Mouse (Mus musculus): ENCODE data around the gene Ctf2. TPM values are rescaled to one million over a fixed set of nuclear protein-coding genes. Genes with fewer than 3 reads are reported as not detected.

Gene Ctf2
- polyA plus RNA-seq, 1 experiment from 2014 or later = 0.12 TPM

DNA sequence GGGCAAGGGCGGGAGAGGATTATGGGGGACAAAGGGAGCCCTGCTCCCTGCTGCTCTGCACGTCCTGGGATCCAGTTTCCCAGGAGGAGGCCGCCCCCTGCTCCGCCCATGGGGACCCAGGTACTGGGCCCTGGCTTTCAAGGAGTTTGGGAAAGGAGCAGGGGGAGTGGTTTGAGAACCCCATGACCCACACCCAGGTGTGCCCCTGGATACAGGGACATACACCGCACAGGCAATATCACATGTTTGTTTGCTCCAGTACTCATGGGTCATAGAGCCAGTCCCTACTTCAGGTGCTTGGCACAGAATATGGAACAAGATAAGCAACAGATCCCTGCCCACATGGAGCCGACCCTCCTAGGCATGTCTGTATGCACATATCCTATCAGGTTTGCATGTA is 6.0 kb downstream of the Ctf2 start:
- Histone ChIP-seq H3K27me3 (replicated peaks; ENCODE audit: control insufficient read depth, insufficient read depth, low read length) (no peaks in the 10 kb centered on the region), H3K9ac (ENCODE audit: low read depth, low read length) (no peak overlapping the region), H3K9me3 (ENCODE audit: control insufficient read depth, low read length) (no peaks in the 10 kb centered on the region), H3K36me3 (ENCODE audit: control insufficient read depth, insufficient read depth, low read length) (no peaks in the 10 kb centered on the region), H3K4me2 (ENCODE audit: low read depth, low read length) (no peak overlapping the region), H3K27ac (ENCODE audit: low read length) (no peak overlapping the region), H3K4me1 (ENCODE audit: control insufficient read depth, insufficient read depth, low read length) (no peaks in the 10 kb centered on the region), H3K4me3 (ENCODE audit: low read length) (no peak overlapping the region)
- ATAC-seq = no peak
- WGBS = 68% methylated on average over 6 of the region's 6 CpGs

DNA sequence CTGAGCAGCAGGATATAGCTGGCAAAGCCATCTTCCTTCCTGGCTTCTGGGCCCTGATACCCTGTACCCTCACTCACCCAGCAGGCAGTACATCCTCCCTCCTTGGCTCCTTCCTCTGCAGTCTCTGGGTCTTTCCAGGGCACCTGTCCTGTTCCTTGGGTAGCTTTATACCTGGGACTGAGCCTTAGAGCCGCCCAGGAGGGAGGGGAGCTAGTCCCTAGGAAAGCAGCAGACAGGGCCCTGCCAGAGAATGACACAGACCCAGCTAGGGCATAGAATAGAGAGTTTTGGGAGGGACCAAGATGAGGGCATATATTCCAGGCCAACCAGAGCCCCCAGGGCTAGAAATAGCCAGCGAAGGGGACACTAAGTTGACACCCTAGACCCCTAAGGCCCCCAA is 6.5 kb downstream of the Ctf2 start:
- Histone ChIP-seq H3K9ac (ENCODE audit: low read depth, low read length) (no peak overlapping the region), H3K4me3 (ENCODE audit: low read length) (no peak overlapping the region), H3K27ac (ENCODE audit: low read length) (no peak overlapping the region), H3K4me2 (ENCODE audit: low read depth, low read length) (no peak overlapping the region), H3K4me1 (ENCODE audit: control insufficient read depth, insufficient read depth, low read length) (no peaks in the 10 kb centered on the region), H3K36me3 (ENCODE audit: control insufficient read depth, insufficient read depth, low read length) (no peaks in the 10 kb centered on the region), H3K9me3 (ENCODE audit: control insufficient read depth, low read length) (no peaks in the 10 kb centered on the region), H3K27me3 (replicated peaks; ENCODE audit: control insufficient read depth, insufficient read depth, low read length) (no peaks in the 10 kb centered on the region)
- no peak for ATAC-seq
- 60% methylated on average over 2 of the region's 2 CpGs for WGBS

DNA sequence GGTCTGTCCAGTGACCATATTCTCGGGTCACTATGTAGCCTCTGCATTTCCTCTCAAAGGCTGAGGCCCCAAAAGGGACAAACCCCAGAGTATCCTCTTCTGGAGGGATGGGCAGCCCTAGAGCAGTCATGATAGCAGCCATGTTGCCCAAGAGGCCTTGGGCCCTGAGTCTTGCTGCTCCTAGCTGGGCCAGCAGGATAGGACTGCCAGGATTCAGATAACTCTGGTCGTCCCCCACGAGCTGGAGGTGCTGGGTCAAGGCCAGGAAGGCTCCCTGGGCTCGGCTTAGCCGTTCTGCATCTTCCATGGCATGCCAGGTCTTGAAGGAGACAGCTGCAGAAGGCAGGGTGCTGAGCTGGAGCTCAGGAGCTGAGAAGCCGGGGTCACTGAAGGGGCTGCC is 12.7 kb downstream of the Ctf2 start:
- no peaks in the 10 kb centered on the region for H3K9me3 ChIP-seq (ENCODE audit: control insufficient read depth, low read length)
- H3K27ac ChIP-seq (ENCODE audit: low read length) = no peak overlapping the region
- no peak for ATAC-seq
- no peak overlapping the region for H3K9ac ChIP-seq (ENCODE audit: low read depth, low read length)
- 87% methylated on average over 6 of the region's 6 CpGs for WGBS
- H3K4me1 ChIP-seq (ENCODE audit: control insufficient read depth, insufficient read depth, low read length) = peaks cover 2% of the 10 kb centered on the region; the same call in 1 of the 2 replicates
- H3K36me3 ChIP-seq (ENCODE audit: control insufficient read depth, insufficient read depth, low read length) = peaks cover 3% of the 10 kb centered on the region; the same call in 1 of the 2 replicates
- H3K27me3 ChIP-seq (replicated peaks; ENCODE audit: control insufficient read depth, insufficient read depth, low read length) = no peaks in the 10 kb centered on the region
- no peak overlapping the region for H3K4me2 ChIP-seq (ENCODE audit: low read depth, low read length)
- H3K4me3 ChIP-seq (ENCODE audit: low read length) = no peak overlapping the region

DNA sequence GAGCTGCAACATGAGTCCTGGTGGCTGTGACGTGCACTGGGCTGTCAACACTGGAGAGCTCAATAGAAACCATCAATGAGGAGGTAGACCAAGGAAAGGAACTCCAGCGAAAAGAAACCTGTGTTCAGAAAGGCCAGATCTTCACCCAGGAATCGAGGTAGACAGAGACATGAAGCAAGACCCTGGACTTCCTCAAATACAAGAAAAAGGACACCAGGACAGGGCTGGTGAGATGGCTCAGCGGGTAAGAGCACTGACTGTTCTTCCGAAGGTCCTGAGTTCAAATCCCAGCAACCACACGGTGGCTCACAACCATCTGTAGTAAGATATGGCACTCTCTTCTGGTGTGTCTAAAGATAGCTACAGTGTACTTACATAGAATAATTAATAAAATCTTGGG is 13.6 kb downstream of the Ctf2 start:
- Histone ChIP-seq H3K9ac (ENCODE audit: low read depth, low read length) (no peak overlapping the region), H3K9me3 (ENCODE audit: control insufficient read depth, low read length) (no peaks in the 10 kb centered on the region), H3K4me1 (ENCODE audit: control insufficient read depth, insufficient read depth, low read length) (peaks cover 6% of the 10 kb centered on the region), H3K36me3 (ENCODE audit: control insufficient read depth, insufficient read depth, low read length) (peaks cover 3% of the 10 kb centered on the region; the same call in 1 of the 2 replicates), H3K27me3 (replicated peaks; ENCODE audit: control insufficient read depth, insufficient read depth, low read length) (no peaks in the 10 kb centered on the region), H3K4me2 (ENCODE audit: low read depth, low read length) (no peak overlapping the region), H3K4me3 (ENCODE audit: low read length) (no peak overlapping the region), H3K27ac (ENCODE audit: low read length) (no peak overlapping the region)
- ATAC-seq = no peak
- WGBS = 89% methylated on average over 6 of the region's 6 CpGs

DNA sequence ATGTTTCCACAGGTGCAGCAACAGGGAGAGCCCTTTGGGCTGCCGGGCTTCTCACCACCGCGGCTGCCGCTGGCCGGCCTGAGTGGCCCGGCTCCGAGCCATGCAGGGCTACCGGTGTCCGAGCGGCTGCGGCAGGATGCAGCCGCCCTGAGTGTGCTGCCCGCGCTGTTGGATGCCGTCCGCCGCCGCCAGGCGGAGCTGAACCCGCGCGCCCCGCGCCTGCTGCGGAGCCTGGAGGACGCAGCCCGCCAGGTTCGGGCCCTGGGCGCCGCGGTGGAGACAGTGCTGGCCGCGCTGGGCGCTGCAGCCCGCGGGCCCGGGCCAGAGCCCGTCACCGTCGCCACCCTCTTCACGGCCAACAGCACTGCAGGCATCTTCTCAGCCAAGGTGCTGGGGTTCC is 15.0 kb downstream of the Ctf2 start:
- Histone ChIP-seq H3K27me3 (replicated peaks; ENCODE audit: control insufficient read depth, insufficient read depth, low read length) (no peaks in the 10 kb centered on the region), H3K4me1 (ENCODE audit: control insufficient read depth, insufficient read depth, low read length) (peaks cover 19% of the 10 kb centered on the region), H3K27ac (ENCODE audit: low read length) (no peak overlapping the region), H3K9ac (ENCODE audit: low read depth, low read length) (peak overlapping the region; percentile 68), H3K4me2 (ENCODE audit: low read depth, low read length) (peak overlapping the region; percentile 76), H3K9me3 (ENCODE audit: control insufficient read depth, low read length) (no peaks in the 10 kb centered on the region), H3K36me3 (ENCODE audit: control insufficient read depth, insufficient read depth, low read length) (peaks cover 3% of the 10 kb centered on the region; the same call in 1 of the 2 replicates), H3K4me3 (ENCODE audit: low read length) (peak overlapping the region; percentile 42)
- ATAC-seq = peak; percentile 64
- WGBS = 3% methylated on average over 39 of the region's 41 CpGs

DNA sequence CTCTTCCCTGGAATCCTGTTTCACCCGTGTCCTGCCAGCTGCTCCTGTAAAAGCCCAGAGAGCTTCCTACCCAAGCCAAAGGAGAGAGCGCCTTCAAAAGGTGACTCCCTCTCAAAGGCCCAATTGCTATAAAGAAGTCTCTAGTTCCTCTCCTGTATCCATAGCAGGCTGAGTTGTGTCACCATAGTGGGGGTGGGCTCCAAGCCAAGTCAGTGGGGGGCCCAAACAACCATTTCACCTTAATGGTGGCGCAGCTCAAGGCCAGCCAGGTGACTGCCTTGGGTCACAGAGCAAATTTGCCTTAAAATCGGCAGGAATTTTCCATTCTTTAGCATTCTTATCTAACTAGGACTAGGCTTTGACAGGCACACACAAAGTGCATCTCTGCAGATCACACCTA is 17.1 kb downstream of the Ctf2 start:
- no peak for ATAC-seq

DNA sequence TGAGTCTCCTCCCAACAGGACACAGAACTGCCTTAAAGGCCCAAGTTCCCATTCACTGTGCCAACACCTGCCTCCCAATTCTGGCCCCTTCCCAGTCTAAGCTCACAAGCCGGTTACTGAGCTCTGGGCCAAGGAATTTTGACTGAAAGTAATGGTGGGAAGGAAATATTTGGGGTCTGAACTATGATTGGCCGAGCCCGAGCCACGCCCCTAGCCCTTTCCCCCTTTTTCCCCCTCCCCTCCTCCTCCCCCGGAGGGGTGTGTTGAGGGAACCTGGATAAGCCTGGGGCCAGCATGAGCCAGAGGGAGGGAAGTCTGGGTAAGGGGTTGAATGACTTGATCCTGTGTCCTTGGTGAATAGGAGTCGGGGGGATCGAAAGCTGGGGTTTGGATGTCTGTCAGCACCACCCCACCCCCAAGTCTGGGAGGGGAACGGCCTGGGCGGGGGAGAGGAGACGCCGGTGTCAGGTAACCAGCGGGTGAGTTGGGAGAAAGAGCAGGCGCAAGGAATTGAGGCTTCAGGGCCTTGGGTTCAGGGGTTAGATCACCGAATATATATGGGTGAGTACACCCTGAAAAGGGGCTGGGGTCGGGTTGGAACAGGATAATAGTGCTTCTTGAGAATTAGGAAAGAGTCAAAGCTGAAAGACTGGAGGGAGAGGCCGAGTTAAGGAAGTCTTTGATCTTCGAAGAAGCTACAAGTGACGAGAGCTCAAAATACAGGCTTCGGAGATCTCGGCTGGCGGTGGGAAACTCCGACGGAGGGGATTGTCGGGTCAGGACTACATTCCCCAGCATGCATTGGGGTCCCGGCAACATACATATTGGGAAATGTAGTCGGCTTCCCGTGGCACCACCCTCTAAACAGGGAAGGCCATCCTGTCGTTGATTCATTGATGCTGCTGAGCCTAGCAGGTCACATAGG is 19.2 kb downstream of the Ctf2 start, which contains the start of gene Ctf1:
Gene Ctf1 (plus strand): TSS at position 276 of the 925 bp plus-strand sequence.
- Histone ChIP-seq H3K9ac (ENCODE audit: low read depth, low read length) (peak within 1 kb of the TSS; percentile 71), H3K27me3 (replicated peaks; ENCODE audit: control insufficient read depth, insufficient read depth, low read length) (no peaks in the 10 kb centered on the region), H3K4me1 (ENCODE audit: control insufficient read depth, insufficient read depth, low read length) (peaks cover 36% of the 10 kb centered on the region), H3K27ac (ENCODE audit: low read length) (peak within 1 kb of the TSS; percentile 95), H3K36me3 (ENCODE audit: control insufficient read depth, insufficient read depth, low read length) (peaks cover 3% of the 10 kb centered on the region; the same call in 1 of the 2 replicates), H3K4me3 (ENCODE audit: low read length) (peak within 1 kb of the TSS; percentile 49), H3K9me3 (ENCODE audit: control insufficient read depth, low read length) (no peaks in the 10 kb centered on the region), H3K4me2 (ENCODE audit: low read depth, low read length) (peak within 1 kb of the TSS; percentile 62)
- peak; percentile 37 for ATAC-seq
- 2% methylated on average over 28 of the region's 28 CpGs for WGBS

More for the DNA sequence above, 17.1 kb downstream of the Ctf2 start:
- Histone ChIP-seq H3K27ac (ENCODE audit: low read length) (no peak overlapping the region), H3K9ac (ENCODE audit: low read depth, low read length) (no peak overlapping the region), H3K4me2 (ENCODE audit: low read depth, low read length) (no peak overlapping the region), H3K27me3 (replicated peaks; ENCODE audit: control insufficient read depth, insufficient read depth, low read length) (no peaks in the 10 kb centered on the region), H3K4me1 (ENCODE audit: control insufficient read depth, insufficient read depth, low read length) (peaks cover 26% of the 10 kb centered on the region), H3K9me3 (ENCODE audit: control insufficient read depth, low read length) (no peaks in the 10 kb centered on the region), H3K4me3 (ENCODE audit: low read length) (no peak overlapping the region), H3K36me3 (ENCODE audit: control insufficient read depth, insufficient read depth, low read length) (peaks cover 3% of the 10 kb centered on the region; the same call in 1 of the 2 replicates)
- 84% methylated on average over 4 of the region's 4 CpGs for WGBS

DNA sequence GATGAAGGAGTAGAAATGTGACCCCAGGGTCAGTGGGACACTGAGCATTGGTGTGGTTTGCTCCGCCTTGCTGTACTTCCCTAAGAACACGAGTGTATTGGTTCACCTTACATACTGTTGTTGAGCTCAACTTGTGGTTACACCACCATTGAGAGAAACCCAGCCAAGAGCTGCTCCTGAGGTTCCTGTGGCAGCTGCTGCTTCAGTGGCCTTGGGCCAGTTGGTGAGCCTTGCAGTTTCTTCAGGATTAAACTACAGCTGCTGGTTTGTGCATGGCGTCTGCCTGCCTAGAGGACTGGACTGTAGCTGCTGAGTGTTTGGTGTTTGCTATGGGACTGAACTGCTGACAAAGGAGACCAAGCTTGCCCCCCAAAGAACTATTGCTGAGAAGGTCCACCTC is 20.5 kb downstream of the Ctf2 start:
- H3K4me3 ChIP-seq (ENCODE audit: low read length) = no peak overlapping the region
- WGBS = 69% methylated on average over 3 of the region's 3 CpGs
- peaks cover 36% of the 10 kb centered on the region for H3K4me1 ChIP-seq (ENCODE audit: control insufficient read depth, insufficient read depth, low read length)
- no peak overlapping the region for H3K4me2 ChIP-seq (ENCODE audit: low read depth, low read length)
- no peak overlapping the region for H3K27ac ChIP-seq (ENCODE audit: low read length)
- H3K36me3 ChIP-seq (ENCODE audit: control insufficient read depth, insufficient read depth, low read length) = peaks cover 3% of the 10 kb centered on the region; the same call in 1 of the 2 replicates
- no peaks in the 10 kb centered on the region for H3K27me3 ChIP-seq (replicated peaks; ENCODE audit: control insufficient read depth, insufficient read depth, low read length)
- H3K9me3 ChIP-seq (ENCODE audit: control insufficient read depth, low read length) = no peaks in the 10 kb centered on the region
- no peak overlapping the region for H3K9ac ChIP-seq (ENCODE audit: low read depth, low read length)
- ATAC-seq = no peak

DNA sequence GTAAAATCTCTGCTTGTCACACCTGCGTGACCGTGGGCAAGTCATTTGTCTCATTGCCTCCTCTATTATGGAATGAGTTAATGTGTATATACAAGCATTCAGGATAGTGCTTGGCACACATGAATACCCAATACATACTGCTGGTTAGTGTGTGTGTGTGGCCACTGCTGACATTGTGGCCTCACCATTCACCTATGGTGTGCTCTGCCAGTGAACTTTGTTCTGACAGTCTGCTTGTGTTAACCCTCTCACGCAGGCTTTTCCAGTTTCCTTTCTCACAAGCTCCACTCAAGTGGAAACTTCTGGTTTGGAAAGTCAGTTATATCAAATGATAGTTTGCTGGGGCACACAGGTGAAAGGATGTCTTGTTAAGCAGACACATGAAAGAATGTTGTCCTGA is 20.9 kb downstream of the Ctf2 start:
- Histone ChIP-seq H3K9ac (ENCODE audit: low read depth, low read length) (no peak overlapping the region), H3K27me3 (replicated peaks; ENCODE audit: control insufficient read depth, insufficient read depth, low read length) (no peaks in the 10 kb centered on the region), H3K4me3 (ENCODE audit: low read length) (no peak overlapping the region), H3K9me3 (ENCODE audit: control insufficient read depth, low read length) (no peaks in the 10 kb centered on the region), H3K4me2 (ENCODE audit: low read depth, low read length) (no peak overlapping the region), H3K27ac (ENCODE audit: low read length) (no peak overlapping the region), H3K4me1 (ENCODE audit: control insufficient read depth, insufficient read depth, low read length) (peaks cover 36% of the 10 kb centered on the region), H3K36me3 (ENCODE audit: control insufficient read depth, insufficient read depth, low read length) (peaks cover 3% of the 10 kb centered on the region; the same call in 1 of the 2 replicates)
- WGBS = 79% methylated on average over 3 of the region's 3 CpGs
- no peak for ATAC-seq
